Mouse (Mus musculus) brain, adult 2 months (tissue): ENCODE measurements around the gene Slc25a26.

Experiments
- DNase-seq: peaks from one replicate; pipeline ENCODE4 v3.0.0; 2011; ENCODE audit warnings: low read depth, low spot score

The Slc25a26 gene

DNA sequence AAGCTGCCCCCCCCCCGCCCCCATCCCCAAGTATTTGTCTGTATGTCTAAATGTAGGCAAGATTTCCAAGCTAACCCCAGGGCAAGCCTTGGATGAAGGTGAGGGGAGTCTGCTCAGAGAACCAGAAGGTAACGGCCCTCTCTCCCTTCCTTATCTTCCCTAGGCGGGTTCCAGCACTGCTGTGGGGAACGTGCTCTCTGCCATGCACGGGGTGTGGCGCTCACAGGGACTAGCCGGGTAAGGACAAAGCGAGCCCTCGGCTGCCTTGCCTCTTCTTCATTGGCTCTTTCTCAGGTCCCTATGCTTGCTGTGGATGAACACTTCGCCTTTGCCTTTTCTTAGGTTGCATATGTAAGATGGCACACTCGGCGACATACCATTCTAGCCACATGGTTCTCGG is 98.9 kb downstream of the Slc25a26 start:
- no peak for DNase-seq

DNA sequence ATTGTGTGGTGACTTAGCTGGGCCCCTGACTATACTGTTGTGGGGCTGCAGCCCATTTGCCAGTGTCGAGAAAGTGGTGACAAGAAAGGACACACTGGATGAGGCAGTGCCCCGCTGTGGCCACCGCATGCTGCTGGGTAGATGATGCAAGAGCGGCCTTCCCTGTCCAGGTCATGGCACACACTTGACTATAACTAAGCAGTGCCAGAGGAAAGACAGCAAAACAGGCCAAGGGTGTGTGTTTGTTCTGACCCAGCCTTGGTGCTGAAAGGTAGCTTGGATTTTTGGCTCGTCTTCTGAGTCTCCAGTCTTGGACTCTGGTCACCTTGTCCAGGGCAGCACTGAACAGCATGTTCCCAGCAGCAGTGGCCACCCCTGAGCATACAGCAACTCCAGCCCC is 101.0 kb downstream of the Slc25a26 start:
- DNase-seq, result no peak

DNA sequence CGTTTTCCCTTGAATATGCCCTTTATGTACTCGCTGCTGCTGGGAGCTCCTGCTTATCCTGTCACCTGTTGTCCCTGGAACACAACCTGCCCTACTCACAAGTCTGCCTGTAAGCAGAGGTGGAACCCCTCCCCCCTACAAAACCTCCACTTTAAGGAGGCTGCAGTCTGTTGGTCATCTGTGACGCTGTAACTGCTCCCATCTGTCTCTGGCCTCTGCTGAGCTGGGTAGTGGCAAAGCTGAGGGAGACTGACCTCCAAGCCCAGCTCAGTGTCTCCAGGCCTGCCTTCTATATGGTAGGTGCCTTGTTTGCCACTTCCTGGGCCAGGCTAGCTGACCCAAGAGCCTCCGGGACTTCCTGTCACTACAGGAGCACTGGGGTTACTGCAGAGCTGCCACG is 101.7 kb downstream of the Slc25a26 start:
- DNase-seq, result no peak

DNA sequence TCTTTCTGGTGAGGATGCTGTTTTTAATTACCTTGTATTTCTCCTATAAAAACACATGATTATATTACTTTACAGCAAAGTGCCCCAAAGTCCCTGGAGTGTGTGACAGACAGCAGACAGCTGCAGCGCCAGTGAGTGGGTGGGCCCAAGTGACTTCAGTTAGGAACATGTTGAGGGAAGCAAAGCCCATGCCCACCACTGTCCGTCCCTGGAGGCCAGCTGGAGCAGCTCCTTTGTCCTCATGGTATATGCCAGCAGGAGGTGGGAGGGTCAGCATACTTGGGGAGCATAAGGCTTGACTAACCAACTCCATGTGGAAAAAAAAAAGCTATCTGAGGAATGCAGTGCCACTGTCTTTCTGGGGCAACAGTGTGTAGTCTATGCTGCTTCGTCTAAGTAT is 103.9 kb downstream of the Slc25a26 start:
- no peak for DNase-seq

DNA sequence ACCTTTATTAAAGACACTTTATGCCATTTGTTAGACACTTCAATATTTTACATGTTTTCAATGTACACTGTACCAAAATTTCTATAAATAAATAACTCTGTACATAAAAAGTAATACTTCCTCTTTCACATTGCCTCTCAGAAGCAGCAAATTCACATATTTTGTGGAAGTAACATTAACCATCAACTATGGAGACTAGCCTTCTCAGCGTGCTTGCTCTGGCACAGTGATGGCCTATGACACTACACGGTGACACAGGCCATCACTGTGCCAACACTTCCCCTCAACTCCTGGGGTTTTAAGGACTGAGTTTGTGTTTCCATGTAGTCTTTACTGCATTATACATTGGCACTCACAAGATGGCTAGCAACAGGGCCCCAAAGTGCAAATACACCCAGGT is 104.4 kb downstream of the Slc25a26 start:
- no peak for DNase-seq

DNA sequence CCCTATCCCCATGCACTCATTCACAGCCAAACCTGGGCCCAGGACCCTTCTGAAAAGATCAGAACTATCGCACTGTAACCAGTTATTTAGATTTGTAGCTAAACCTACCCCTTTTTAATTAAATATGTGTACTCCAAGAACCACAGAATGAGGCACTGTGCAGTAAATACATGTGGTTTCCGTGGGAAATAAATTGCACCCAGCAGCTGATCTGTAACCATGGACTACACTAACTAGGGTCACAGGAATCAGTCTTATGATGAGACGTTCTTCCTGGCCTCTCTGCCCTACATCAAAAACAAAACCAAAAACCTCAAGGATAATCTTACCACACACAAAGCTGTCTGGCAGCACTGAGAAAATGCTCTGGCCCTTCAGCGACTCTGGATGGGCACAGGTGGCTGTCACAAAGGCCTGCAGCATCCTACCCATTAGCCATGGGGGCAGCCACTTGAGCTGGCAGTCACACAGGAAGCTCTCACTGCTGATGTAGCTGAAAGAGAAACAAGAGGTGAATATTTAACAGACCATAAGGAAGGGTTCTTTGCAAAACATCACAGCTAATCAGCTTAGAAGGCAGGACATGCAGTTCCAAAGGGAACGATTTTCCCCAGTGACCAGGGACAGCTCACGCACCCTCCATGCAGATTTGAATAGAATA is 113.2 kb downstream of the Slc25a26 start:
- DNase-seq, result no peak

DNA sequence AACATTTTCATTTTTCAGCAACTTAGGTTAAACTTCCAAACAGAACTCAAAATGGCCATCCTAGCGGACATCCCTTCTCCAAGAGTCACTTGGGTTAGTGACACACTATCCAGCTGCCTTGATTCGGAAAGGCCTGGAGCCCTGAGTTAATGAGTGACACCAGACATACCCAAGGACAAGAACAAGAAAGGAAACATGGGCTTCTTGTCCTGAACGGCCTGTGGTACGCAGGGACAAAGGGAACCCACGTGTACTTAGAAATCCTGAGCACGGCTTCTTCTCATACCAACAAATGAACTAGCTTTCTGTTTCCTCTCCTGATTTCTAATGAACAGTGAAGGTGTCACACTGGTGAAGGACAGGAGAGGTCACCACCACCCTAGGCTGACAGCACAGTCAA is 114.2 kb downstream of the Slc25a26 start:
- no peak for DNase-seq

DNA sequence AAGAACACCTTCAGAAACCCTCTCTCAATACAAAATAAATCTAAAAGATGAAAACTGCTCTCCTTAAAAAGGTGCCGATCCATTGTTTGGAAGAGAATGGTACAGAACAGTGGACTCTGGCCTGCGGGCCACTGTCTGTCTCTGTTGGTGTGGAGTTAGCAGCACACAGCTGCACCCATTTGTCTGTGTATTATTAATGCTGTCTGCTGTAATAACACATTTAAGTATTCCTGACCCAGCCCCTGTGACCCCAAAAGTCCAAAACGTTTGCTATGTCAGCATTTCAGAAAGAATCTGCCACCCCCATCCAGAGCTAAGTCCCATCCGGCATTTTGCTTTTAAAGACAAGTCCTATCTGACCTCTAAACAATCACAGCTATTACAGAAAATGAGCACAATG is 115.8 kb downstream of the Slc25a26 start:
- DNase-seq, result no peak

DNA sequence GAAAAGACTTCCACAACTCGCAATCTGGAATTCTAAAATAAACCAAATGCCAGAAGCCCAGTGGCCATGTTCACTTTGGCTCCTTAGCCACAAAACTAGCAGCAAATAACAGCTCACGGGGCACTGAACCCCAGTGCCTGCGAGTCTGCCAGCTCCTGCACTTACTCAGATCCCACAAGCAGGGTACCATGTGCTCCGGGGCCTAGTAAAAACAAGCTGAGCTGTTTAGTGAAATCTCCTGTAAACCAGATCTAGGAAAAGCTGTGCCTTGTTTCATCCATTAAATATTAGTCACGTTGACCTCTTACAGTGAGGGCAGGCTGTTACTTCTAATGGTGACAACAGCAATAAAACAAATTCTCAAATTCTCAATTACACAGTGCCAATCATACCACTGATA is 118.5 kb downstream of the Slc25a26 start:
- no peak for DNase-seq

DNA sequence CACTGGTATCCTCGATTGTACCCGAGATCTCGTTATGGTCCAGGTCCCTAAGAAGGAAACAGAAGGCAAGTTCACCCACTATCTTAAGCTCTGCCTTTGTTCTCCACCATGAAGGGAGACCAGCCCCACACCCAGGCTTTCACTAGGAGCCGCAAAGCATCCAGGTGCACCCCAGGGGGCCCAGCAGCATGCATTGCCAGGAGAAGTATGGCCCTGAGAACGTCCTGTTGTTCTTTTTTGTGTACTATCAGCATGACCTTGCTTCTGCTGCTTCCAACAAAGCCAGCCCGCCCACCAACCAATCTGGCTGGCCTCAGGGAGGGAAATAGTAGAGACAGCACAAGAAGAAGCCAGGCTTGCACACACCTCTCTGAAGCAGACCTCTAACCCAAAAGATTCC is 120.2 kb downstream of the Slc25a26 start:
- no peak for DNase-seq

DNA sequence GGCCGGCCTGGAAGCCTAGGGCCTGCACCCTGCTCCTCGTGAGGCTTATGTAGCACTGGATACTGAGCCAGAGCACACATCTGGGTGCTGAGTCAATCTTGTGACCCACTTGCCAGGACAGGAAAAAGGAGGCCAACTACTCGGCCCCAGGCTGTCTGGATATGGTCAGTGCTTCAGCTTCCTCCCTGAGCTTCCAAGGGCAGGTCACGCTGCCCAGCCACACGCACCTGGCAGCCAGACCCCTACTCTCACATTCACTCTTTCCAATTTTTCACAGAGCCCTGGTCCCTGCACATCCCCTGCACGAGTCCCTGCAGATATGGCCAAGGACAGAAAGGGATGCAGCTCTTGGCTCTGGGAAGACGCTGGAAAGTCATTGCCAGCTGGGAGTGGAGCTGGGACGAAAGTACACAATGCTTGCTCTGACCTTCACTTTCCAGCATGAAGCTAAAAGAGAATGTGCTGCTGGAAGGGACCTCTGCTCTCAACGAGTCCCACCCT is 120.7 kb downstream of the Slc25a26 start:
- no peak for DNase-seq

DNA sequence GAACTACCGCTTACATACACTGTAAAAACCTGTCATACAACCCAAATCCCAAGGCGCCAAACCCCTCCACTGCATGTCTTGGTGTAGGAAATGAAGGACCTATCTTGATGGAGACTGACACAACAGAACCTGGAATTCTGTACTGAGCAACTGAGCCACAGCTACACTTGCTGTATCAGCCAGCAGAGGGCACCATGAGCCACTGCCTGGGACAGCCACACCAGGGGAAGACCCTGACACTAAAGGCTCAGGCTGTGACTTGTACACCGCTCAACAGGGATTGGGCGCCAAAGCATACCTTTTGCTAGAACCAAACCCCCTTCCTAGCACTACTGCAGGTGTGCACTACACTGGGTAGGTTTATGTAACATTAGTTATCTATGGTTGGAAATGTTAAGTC is 122.9 kb downstream of the Slc25a26 start:
- DNase-seq, result peak; percentile 76

DNA sequence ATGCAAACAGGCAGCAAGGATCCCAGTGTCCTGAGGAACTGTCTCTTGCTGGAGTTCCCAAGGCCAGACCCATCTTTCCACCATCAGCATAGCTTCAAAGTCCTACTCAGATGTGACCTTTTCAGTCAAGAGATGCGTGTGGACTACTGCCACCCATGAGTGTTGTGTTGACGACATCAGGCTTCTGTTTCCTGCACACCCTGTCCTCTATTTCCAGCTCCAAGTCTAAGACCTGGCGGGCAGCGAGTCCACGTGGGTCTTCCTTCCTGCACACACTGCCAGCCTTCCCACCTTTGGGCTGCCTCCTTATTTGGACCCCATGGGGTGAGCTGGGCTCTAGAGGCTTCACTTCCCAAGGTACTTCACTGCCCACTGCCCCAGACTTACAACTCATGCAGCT is 124.4 kb downstream of the Slc25a26 start:
- DNase-seq, result no peak

DNA sequence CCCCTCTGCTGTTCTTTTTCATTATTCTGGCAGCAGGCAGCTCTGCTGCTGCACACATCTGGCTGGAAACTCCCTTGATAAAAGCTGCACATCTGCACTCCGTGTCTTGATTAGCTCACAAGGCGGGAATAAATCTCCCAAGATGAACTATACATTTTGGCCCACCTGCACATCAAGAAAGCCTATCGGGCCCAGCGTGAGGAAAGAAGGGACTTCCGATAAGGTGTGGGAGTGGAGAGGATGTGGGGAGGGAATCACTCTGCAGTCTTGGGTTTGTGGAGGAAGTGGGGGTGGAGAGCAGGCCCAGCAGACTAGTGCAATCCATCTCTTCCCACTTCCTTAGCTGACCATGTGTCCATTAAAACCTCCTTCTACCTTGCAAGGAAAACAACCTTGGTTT is 125.8 kb downstream of the Slc25a26 start:
- DNase-seq, result no peak

DNA sequence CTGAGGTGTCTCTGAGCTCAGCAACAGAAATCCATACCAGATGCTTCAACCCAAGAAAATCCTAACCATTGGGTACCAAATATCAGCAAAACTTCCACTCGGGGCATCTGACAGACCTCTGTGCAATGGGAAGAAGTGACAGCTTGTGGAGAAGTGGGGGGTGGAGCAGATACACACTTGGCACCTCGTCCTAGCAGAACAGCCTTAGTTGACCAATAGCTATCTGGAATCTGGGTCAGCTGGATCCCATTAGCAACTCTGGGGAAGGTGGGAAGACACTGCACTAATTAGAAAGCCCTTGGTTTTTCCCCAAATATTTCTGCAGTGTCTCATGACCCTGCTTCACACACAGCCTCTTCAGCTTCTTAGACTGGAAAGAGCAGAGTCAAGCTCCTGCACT is 126.7 kb downstream of the Slc25a26 start:
- peak; percentile 85 for DNase-seq

DNA sequence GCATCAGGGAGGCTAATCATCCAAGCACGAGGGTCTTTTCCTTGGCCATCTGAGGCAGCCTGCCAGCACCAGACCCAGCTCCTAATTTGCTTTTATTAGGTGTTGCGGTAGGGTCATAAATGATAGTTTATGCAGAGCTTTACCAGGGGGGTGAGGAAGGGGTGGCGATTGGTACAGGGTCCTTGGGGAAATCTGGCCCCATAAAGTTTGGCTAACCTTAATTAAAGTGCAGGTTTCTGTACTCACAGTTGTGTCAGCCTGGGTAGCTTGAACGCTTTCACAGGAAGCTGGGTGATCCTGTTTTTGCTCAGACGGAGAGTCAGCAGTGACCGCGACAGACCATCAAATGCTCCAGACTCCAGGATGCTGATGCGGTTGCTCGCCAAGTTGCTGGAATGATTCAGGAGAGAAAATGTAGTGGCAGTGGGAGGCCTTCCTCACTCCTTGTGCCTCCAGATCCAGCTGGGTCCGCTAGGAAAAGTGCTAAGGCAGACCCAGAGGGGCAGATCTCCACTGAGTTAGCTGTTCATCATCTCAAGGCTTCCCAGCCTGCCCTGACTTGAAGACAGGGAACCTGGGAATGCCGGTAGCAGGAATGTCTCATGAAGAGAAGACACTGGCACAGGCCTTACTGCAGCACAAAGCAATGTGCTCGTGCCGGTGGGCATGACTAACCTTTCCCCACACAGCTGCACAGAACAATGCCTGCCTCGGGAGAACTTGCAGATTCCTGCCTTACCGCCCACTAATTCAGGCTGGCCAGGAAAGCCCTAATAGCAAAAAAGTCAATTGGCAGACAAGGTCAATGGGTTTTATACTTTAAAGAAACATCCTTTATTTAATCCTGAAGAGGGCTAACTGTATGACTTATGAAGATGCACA is 127.8 kb downstream of the Slc25a26 start:
- no peak for DNase-seq

DNA sequence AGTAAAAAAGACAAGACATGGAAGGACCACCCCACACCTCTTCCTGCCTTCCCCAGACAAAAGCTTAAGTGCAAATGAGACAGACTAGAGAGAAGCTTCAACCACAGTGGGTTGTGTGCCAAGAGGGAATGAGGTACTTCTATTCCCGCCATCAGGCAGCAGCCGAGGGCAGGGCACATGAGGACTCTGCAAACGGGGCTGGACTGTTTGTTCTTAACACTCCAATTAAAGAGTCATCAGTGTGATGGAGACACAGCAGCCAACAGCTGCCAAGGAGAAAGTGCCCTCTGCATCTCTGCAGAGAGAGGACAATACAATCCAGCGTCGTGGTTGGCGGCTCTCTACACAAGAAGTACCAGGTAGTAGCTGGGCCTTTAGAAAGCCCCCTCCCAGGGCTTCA is 128.7 kb downstream of the Slc25a26 start:
- DNase-seq, result no peak

DNA sequence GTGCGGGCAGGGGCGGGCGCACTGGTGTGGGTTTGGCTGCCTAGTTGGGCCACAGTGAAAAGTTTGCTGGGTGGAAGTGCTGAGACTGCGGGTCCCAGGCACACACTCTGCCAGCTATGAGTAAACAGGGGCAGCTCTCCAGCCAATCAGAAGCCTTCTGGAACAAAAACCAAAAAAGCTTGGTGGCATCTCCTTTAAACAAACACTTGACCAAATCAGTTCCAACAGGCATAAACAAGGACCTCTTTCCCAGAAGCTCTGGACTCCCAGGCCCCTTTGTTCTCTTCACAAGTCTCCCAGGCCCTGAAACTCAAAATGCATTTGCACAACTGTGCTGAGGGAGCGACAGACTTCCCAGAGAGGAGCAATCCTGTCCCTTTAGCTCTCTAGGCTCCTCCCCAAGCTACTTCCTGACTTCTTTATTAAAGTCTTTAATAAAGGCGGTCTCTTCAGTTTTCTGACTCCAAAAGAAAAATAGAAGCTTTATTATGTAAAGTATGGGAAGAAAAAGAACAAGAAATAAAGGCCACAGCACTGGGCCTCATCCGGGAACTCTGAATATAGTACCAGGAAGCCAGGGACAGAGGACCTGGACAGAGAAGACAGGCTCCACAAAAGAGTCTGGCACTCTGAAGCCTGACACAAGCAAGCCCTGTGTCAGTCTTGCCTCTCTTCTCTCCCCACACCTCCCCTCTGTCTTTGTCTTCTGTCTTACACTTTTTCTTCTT is 131.1 kb downstream of the Slc25a26 start:
- no peak for DNase-seq

DNA sequence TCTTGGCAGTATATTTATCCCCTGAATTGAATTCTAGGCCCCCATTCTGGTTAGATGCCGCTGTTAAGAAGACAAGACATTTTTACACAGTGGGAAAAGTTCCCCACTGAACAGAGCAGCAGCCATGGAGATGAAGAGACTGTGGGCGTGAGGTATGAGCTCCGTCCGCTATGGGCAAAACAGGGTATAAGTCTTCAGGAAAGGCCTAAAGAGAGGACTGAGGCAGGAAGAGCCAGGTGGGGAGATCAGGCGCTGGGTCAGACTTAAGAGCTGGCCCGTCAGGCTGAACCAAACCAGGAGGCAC is 131.6 kb downstream of the Slc25a26 start:
- no peak for DNase-seq

DNA sequence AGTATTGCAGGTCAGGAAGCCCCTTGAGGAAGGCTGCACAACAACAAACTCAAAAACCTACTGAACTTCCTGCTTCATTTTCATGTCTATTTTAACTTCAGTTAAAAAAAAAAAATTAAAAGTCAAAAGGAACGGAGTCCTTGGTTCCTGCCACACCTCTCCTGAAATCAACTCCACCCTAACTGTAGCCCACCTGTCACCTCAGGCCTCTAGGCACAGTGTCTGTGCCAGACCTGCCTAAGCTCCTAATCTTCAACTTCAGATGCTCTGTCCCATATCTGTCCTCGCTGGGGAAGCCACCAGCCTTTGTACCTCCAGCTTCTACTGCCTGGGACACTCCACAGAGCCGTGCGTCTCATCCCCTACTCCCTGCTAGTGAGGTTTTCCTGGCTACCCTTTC is 134.1 kb downstream of the Slc25a26 start:
- no peak for DNase-seq

DNA sequence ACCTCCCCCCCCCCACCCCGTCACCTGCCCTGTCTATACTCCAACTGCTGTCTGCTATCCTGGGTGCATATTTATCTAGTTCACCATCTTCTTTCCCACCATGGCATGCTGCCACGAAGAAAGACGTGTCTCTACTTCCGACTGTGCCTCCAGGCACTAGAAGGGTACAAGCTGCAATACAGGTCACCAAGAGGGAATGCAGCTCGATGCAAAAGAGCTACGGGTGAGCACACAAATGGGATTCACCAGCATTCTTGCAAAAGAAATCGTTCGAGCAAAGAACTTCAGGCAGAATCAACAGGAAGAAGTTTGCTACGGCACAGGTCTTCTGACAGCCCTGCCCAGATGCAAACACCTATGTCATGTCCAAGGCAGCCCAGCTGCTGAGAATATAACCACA is 134.6 kb downstream of the Slc25a26 start:
- no peak for DNase-seq

DNA sequence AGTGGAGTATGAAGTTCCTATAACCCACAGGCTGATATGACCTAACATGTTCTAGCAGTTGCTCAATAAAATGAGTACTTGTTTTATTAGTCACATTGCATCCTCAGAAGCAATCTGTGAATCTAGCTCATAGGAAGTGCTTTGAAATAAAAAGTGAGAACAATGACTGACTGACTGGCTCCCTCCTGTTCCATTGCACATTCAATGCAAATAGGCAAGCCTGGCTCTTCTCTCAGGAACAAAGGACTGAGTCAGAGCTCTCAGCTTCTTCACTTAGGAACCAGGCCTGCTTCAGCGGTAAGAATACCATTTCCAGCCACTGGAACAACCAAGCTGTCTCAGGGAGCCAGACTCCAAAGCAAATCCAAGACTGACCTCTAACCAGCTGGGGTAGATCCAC is 135.2 kb downstream of the Slc25a26 start:
- DNase-seq, result peak; percentile 67

DNA sequence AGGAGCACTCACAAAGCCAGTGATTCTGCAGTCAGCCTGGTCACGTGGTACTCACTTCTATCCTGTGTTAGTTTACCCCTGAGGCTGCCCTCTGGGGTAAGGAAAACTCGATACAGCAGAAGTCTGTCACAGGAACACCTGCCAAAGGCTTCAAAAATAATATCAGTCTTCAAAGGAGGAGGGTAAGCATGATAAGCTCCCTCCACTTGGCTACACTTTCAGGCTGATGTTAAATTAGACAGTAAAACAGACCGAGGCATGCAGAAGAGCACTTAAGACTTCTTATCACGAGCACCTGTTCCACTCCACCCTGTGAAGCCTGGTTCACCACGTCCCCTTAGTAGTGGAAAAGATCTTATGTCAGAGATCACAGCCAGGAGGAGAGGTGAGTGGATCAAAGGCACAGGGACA is 136.9 kb downstream of the Slc25a26 start:
- no peak for DNase-seq
